Mouse (Mus musculus): ENCODE measurements at regions not wholly inside any gene's neighbourhood (a gene's known extent, or its start where the extent isn't known, plus 50 kb on each side); places are given as distances from the start of the nearest gene placed in this dataset.

- DNase-seq (ENCODE audit: low spot score in 2 of 2): no peak
Measured at GRCm38 (mm10) chr13:10741391-10741790, 380.7 kb upstream of the Chrm3 start.

GRCm38 (mm10) chr13:10725745-10726171, 365.1 kb upstream of the Chrm3 start:
- DNase-seq (ENCODE audit: low spot score in 2 of 2): no peak

- DNase-seq (ENCODE audit: low spot score in 2 of 2): no peak
Measured at GRCm38 (mm10) chr13:10725335-10725734, 364.7 kb upstream of the Chrm3 start.

GRCm38 (mm10) chr13:10720639-10721038, 360.0 kb upstream of the Chrm3 start:
- DNase-seq (ENCODE audit: low spot score in 2 of 2): no peak

GRCm38 (mm10) chr13:10711451-10711850, 350.8 kb upstream of the Chrm3 start:
- no peak for DNase-seq (ENCODE audit: low spot score in 2 of 2)

GRCm38 (mm10) chr13:10710909-10711308, 350.3 kb upstream of the Chrm3 start:
- DNase-seq (ENCODE audit: low spot score in 2 of 2): no peak

- no peak for DNase-seq (ENCODE audit: low spot score in 2 of 2)
Measured at GRCm38 (mm10) chr13:10697146-10697545, 336.5 kb upstream of the Chrm3 start.

- no peak for DNase-seq (ENCODE audit: low spot score in 2 of 2)
Measured at GRCm38 (mm10) chr13:10696181-10696977, 335.7 kb upstream of the Chrm3 start.

GRCm38 (mm10) chr13:10691307-10691706, 330.7 kb upstream of the Chrm3 start:
- no peak for DNase-seq (ENCODE audit: low spot score in 2 of 2)

GRCm38 (mm10) chr13:10687379-10687778, 326.7 kb upstream of the Chrm3 start:
- DNase-seq (ENCODE audit: low spot score in 2 of 2): no peak

GRCm38 (mm10) chr13:10654086-10654422, 293.4 kb upstream of the Chrm3 start:
- no peak for DNase-seq (ENCODE audit: low spot score in 2 of 2)

- DNase-seq (ENCODE audit: low spot score in 2 of 2): no peak
Measured at GRCm38 (mm10) chr13:10653376-10654085, 292.9 kb upstream of the Chrm3 start.

GRCm38 (mm10) chr13:10636859-10637258, 276.2 kb upstream of the Chrm3 start:
- no peak for DNase-seq (ENCODE audit: low spot score in 2 of 2)

GRCm38 (mm10) chr13:10630467-10630866, 269.8 kb upstream of the Chrm3 start:
- no peak for DNase-seq (ENCODE audit: low spot score in 2 of 2)

- no peak for DNase-seq (ENCODE audit: low spot score in 2 of 2)
Measured at GRCm38 (mm10) chr13:10619661-10620060, 259.0 kb upstream of the Chrm3 start.

- no peak for DNase-seq (ENCODE audit: low spot score in 2 of 2)
Measured at GRCm38 (mm10) chr13:10618421-10618954, 257.8 kb upstream of the Chrm3 start.

- DNase-seq (ENCODE audit: low spot score in 2 of 2): no peak
Measured at GRCm38 (mm10) chr13:10574951-10575350, 214.3 kb upstream of the Chrm3 start.

GRCm38 (mm10) chr13:10566825-10567224, 206.2 kb upstream of the Chrm3 start:
- DNase-seq (ENCODE audit: low spot score in 2 of 2): no peak

- no peak for DNase-seq (ENCODE audit: low spot score in 2 of 2)
Measured at GRCm38 (mm10) chr13:10557559-10557958, 196.9 kb upstream of the Chrm3 start.

GRCm38 (mm10) chr13:10554595-10554994, 193.9 kb upstream of the Chrm3 start:
- DNase-seq (ENCODE audit: low spot score in 2 of 2): no peak

GRCm38 (mm10) chr13:10542723-10543122, 182.1 kb upstream of the Chrm3 start:
- DNase-seq (ENCODE audit: low spot score in 2 of 2): no peak

GRCm38 (mm10) chr13:10540197-10540940, 179.7 kb upstream of the Chrm3 start:
- peak; percentile 8 to 31 for DNase-seq (ENCODE audit: low spot score in 2 of 2)

Measured in spleen, postnatal 36 days (tissue).